Mouse (Mus musculus): Measurements from ENCODE around the gene Fan1.

Fan1 gene

GRCm38 (mm10) chr7:64373830-64374562 is at the start of gene Fan1:
TSS of gene Fan1 (minus strand) at chr7:64374095.
- DNase-seq = peak; percentile 86 to 92

DNA sequence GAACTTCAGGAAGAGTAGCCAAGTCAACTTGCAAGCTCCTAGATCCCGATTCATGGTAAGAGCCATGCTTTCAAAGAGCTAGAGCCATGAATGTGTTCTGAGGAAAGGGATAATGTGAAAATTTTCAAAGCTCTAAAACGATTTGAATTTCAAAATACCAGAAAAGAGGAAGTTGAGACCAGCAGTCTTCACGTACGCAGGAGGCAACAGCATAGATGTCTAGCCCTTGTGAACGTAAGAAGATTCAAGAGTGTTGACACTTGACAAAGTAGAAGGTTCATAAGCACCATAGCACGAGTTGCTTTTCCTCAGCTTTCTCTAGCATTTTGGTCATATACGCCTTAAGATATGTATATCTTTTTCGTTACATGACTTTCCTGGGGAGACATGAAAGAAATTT is 30.1 kb upstream of the Fan1 start:
- DNase-seq = no peak

GRCm38 (mm10) chr7:64402452-64402851 is 28.6 kb upstream of the Fan1 start:
- no peak for DNase-seq

DNA sequence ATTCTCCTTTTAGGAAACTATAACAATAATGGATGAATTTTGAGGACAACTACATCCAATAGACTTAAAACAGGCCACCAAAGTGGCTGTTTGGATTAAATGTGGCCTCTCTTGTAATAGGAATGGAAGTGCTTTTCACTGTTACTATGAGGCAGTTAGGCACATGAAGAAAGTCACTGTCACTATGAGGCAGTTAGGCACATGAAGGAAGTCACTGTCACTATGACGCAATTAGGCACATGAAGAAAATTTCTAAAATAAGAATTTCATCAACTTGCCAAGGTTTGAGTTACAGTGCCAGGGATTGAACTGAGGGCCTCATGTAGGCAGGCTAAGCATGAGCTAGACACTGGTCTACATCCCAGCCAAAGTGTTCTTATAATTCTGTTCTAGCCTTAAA is 26.8 kb upstream of the Fan1 start:
- no peak for DNase-seq

GRCm38 (mm10) chr7:64392819-64393151 is 18.9 kb upstream of the Fan1 start:
- DNase-seq = no peak

GRCm38 (mm10) chr7:64392122-64392818 is 18.4 kb upstream of the Fan1 start, which contains the start of the genes Mphosph10 and Mcee:
TSS of gene Mphosph10 (minus strand) at chr7:64392268.
TSS of gene Mcee (plus strand) at chr7:64392607.
- DNase-seq = peak; percentile 90 to 93

DNA sequence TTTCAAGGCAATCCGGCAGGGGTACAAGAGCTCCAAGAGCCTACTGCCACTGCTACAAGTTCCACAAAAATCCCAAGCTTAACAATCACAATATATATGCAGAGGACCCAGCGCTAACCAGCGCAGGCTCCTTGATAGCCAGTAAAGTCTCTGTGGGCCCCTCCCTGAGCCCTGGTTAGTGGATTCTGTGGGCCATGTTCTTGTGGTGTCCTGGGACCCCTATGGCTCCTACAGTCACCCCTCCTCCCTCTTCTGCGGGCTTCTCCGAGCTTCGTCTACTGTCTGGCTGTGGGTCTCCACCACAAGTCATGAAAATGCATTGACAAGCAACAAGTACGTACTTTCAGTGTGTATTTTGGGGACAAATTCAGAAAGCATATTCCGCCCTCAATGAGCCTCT is 17.6 kb upstream of the Fan1 start:
- DNase-seq = peak; percentile 9 to 12

GRCm38 (mm10) chr7:64373147-64373829 is 607 bp downstream of the Fan1 start:
- DNase-seq = peak in 1 of 2 experiments; percentile 20

DNA sequence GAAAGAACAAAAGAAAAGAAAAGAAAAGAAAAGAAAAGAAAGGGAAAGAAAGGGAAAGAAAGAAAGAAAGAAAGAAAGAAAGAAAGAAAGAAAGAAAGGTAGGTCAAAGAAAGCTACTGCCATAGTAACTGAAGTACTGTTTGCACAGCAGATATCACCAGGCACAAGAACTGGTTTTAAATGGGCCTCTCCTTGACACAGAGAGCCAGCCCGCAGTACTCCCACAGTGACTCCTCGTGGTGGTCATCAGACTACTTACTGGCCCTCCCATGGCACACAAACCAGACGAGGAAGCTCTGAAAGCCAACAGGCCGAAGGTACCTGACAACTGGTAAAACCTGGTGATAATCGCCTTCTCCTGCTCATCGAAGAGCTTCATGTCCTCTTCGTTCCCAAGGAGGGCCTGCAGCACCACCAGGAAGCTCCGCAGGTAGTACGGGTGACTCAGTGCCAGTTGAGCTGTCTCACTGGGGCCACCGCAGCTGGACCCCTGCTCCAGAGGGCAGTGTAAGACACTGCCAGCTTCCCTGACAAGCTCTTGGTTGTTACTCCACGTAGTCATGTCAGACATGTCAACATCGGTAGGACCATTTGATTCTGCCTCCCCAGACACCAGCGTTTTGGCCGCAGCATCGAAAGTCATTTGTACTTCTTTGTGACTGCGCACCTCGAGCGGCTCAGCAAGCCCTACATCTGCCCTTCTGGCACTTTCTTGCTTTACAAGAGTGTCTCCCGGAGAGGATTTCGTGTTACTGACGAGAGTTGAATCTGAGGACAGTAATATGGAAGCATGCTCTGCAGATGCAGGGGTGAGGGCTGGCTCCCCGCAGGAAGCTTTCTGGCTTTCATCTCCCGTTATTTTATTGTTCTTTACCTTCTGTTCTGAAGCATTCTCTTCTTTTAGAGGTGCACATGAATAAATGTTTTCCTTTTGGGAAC is 1.7 kb downstream of the Fan1 start:
- DNase-seq = no peak

GRCm38 (mm10) chr7:64369841-64370240 is 4.1 kb downstream of the Fan1 start:
- no peak for DNase-seq

- DNase-seq = no peak
Observed at GRCm38 (mm10) chr7:64365863-64366262, 8.0 kb downstream of the Fan1 start.

DNA sequence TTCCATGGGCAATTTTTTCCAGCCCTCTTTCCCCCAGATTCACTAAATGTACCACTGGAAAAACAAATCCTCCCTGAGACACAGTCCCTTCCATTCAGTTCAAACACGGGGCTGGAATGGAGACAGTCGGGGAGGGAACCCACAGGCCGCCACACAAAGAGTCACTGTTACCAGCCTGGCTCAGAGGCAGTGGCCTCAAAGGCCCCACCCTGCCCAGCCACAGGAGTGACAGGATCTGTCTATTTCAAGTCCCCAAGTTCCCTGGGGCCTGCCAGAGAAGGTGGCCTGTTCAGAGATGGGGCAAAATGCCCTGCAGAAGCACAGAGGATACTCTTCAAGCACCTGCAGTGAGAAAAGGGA is 13.3 kb downstream of the Fan1 start:
- DNase-seq = no peak

- no peak for DNase-seq
Observed at GRCm38 (mm10) chr7:64359943-64360585, 13.8 kb downstream of the Fan1 start.

GRCm38 (mm10) chr7:64358666-64359065 is 15.2 kb downstream of the Fan1 start:
- no peak for DNase-seq

- DNase-seq = peak; percentile 27 to 46
Observed at GRCm38 (mm10) chr7:64357405-64357804, 16.5 kb downstream of the Fan1 start.

DNA sequence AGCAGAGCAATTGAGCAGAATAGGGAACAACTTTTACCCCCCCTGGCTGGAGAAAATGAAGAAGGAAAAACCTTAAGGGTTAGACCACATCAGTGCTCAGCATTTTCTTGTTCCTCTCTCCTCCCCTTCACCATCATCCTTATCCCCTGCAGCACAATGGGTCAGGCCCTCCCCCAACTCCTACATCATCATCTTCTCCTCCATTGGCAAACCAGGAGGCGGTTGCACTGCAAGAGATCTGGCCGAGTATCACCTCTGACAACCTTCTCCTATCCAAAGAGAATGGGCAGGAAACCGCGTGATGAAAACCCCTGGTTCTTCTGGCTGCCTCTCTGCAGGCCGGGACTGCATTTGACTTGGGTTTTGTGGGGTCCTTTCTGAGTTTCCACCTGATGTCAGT is 17.2 kb downstream of the Fan1 start:
- no peak for DNase-seq

- DNase-seq = no peak
Observed at GRCm38 (mm10) chr7:64354206-64354605, 19.7 kb downstream of the Fan1 start.

- DNase-seq = peak; percentile 68 to 74
Observed at GRCm38 (mm10) chr7:64351087-64351486, 22.8 kb downstream of the Fan1 start.

DNA sequence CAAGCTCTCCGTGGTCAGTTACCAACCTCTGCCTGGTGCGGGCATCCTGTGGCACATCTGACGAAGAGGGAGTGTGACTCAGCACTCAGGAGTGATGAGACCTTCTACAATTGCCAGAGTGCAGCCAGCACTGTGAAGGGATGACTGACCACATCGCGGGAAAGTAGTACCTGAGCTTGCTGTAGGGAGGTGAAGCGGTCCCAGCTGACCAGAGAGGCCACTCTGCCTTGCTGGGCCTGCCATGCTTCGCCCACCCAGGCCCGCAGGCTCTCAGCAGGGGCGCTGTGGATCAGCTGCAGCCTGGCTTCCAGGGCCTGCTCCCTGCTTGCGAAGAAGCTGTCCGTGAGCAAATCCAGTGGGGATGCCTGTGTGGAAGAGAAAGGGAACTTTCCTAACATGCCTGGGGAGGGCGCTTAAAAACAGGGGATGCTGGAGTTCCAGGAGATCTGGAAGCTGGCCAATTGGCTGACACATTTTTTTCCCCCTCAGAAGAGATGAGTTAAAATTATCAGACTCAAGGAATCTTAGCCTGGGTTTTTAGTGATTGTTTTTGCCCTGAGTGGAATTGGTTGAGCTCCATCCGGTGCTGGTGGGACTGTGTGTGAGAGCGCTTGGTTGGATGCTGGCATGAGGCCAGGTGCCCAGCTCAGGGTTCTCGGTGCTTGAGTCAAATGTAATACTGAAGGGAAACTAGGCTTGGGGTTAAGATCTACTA is 24.6 kb downstream of the Fan1 start:
- peak; percentile 42 to 43 for DNase-seq

DNA sequence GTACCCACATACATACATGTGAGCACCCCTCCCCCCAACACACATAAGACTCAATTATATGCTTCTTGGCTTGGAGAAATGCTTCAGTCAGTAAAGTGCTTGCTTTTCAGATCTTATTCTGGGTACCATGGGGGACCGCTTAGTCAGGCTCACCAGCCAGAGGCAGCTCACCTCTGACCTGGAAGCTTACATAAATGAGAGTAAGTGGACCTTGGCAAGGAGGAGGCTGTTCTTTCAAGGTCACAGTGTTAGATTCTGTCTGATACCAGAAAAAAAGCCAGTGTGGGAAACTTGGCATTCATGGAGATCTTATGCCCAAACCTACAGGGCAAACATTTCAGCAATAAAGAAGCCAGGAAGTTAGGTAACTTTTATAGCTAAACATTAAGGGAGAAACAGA is 26.1 kb downstream of the Fan1 start:
- DNase-seq = no peak

DNA sequence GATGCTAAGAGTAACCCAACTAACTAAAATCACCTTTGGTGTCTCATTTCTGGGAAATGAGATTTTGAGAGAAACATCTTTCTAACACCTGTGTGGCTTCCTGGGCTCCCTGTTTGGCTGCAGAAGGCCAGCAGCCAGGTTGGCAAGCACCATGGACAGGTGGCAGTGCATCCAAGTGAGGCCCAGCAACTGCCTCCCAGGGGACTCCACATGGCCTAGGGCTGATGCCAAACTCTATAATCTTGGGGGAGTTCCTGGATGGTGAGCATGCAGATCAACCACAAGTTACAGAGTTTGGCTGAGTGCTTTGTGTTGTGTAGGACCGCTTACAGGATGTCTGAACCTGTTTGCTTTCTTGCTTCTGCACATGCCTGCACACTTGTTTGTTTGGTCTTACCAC is 41.2 kb downstream of the Fan1 start:
- peak in 1 of 2 experiments; percentile 34 for DNase-seq

GRCm38 (mm10) chr7:64331309-64331708 is 42.6 kb downstream of the Fan1 start:
- DNase-seq = no peak

Measured in cerebellum, postnatal 36 days (tissue).